Mouse (Mus musculus) megakaryocyte, embryonic 14.5 days (primary cell): ENCODE results near the gene Ube2l6. TPM values are rescaled to one million over a fixed set of nuclear protein-coding genes. Genes with fewer than 3 reads are reported as not detected.
"Not testable (repeated sequence)": the region's sequence is repeated elsewhere in the genome, so short reads cannot be mapped to it uniquely, and the experiment has no call there.

Experiments
- H3K27me3 ChIP-seq: replicated peaks from 2 replicates; pipeline ENCODE3; 2012; ENCODE audit warnings: inconsistent platforms
- H3K36me3 ChIP-seq: replicated peaks from 2 replicates; pipeline ENCODE3; 2012; ENCODE audit warnings: low read length, inconsistent platforms, mixed read lengths
- H3K4me1 ChIP-seq: 2 replicates; pipeline ENCODE4 v1.6.1; 2012; ENCODE audit warnings: inconsistent platforms
- H3K4me3 ChIP-seq: replicated peaks from 2 replicates; pipeline ENCODE3; 2012; ENCODE audit warnings: moderate library complexity, mild to moderate bottlenecking, inconsistent platforms
- H3K9me3 ChIP-seq: 2 replicates; pipeline ENCODE4 v1.6.1; 2012; ENCODE audit warnings: inconsistent platforms
- FLI1 ChIP-seq: IDR thresholded peaks from 2 replicates; pipeline ENCODE4 v1.6.1; 2012; ENCODE audit warnings: low read length, inconsistent platforms, mixed read lengths
- GATA1 ChIP-seq: IDR thresholded peaks from 3 replicates; pipeline ENCODE4 v1.6.1; 2012; ENCODE audit warnings: mixed read lengths, low read length, inconsistent platforms, borderline replicate concordance
- polyA plus RNA-seq: library from polyadenylated mRNA; stranded (reverse); fragments of >175 nt; gene quantifications from 2 replicates; pipeline ENCODE4 v1.2.3, GENCODE M21; 2012; ENCODE audit warnings: low replicate concordance; ENCODE audit not compliant: insufficient read depth

The Ube2l6 gene
- polyA plus RNA-seq, 1 experiment, result 4.4 TPM

DNA sequence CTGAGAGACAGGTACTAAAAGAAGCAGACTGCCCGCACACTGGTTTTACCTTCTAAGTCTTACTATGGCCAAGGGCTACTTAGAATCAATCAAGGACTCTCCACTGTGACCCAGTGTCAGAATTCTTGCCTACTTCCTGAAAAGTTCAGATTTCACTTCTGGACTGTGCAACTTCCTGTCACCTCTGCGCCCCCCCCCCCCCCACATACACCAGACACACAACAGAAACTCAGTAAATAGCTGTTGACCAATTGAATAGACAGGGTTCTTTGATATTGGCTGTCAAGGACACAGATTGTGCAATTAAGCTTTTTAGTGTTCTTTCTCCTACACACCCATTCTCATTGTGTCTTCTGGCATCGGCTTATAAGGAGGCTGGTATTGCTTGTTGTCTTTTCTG, 10.3 kb upstream of the Ube2l6 start:
- Histone ChIP-seq H3K27me3 (peaks cover 3% of the 10 kb centered on the region), H3K4me3 (no peak overlapping the region), H3K4me1 (peaks cover 37% of the 10 kb centered on the region), H3K36me3 (no peaks in the 10 kb centered on the region), H3K9me3 (no peaks in the 10 kb centered on the region)
- TF ChIP-seq GATA1 (no peak), FLI1 (no peak)

DNA sequence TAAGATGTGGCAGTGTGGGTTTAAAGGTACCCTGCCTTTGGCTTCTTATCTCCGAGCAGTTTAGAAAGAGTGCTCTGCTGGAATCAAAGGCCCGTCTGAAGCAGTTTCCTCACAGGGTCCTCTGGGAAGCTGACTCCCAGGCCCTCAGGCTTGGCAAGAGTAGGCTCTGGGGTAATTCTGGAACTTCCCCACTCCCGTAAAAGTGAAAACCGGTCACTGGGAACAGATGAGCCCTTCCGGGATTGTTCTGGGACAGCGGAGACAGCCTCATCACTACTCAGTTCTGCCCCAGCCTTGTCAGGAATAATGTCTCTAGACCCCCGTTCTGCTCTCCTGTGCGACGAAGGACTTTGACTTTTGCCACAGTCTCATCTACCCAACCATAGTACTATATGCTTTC, 8.2 kb upstream of the Ube2l6 start:
- H3K4me1 ChIP-seq, result peaks cover 26% of the 10 kb centered on the region
- peaks cover 3% of the 10 kb centered on the region for H3K27me3 ChIP-seq
- TF ChIP-seq GATA1, result no peak
- TF ChIP-seq FLI1, result no peak
- H3K4me3 ChIP-seq, result no peak overlapping the region
- H3K9me3 ChIP-seq, result peaks cover 11% of the 10 kb centered on the region
- no peaks in the 10 kb centered on the region for H3K36me3 ChIP-seq

DNA sequence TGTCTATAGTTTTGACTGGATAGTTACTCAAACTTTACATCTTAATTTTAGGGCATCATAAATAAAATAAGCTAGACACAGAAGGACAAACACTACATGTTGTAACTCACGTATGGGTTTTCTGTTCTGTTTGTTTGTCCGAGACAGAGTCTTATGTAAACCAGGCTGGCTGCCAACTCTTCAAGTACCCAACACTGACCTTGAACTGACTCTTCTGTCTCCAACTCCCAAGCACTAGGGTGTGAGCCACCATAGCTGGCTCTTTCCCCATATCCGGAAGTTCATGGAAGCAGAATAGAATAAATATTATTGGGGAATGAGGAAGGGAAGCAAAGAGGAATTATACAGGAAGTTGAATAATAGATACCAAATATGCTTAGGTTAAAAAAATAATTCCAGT, 6.1 kb upstream of the Ube2l6 start:
- no peaks in the 10 kb centered on the region for H3K36me3 ChIP-seq
- peaks cover 22% of the 10 kb centered on the region for H3K4me1 ChIP-seq
- H3K4me3 ChIP-seq, result no peak overlapping the region
- peaks cover 16% of the 10 kb centered on the region for H3K9me3 ChIP-seq
- TF ChIP-seq GATA1, result no peak
- H3K27me3 ChIP-seq, result peaks cover 3% of the 10 kb centered on the region

DNA sequence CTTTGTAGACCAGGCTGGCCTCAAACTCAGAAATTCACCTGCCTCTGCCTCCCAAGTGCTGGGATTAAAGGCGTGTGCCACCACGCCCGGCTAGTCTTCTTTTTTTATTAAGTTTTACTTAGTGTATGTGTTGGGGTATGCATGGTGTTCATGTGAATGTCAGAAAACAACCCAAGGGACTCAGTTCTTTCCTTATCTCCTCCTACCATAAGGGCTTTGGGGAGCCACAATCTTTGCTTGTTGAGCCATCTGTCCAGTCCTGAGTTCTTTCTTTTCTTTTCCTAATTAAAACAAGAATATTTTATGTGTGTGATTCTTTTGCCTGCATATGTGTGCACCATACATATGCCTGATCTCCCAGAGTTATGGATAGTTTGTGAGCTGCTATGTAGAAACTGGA, 5.5 kb upstream of the Ube2l6 start:
- Histone ChIP-seq H3K4me1 (peaks cover 24% of the 10 kb centered on the region), H3K9me3 (peaks cover 16% of the 10 kb centered on the region), H3K36me3 (no peaks in the 10 kb centered on the region), H3K27me3 (no peaks in the 10 kb centered on the region), H3K4me3 (no peak overlapping the region)
- TF ChIP-seq GATA1 (no peak), FLI1 (no peak)

DNA sequence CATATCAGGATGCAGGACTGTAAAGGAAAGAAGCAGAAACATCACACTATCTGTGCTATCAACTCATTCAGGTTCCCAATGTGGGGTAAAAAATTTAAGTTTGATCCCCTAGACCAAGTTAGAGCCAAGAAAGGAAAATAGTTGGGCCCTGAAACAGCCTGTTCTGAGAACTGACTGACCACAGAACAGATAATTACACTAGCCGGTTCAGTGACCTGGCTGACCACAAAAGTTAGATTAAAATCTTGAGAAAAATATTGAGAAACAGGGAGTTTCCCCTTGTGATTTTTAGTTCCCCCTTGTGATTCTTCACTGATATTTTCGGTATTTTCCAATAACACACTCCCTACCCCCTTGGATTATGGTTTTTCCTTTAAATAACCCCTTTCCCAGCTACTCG, 4.8 kb upstream of the Ube2l6 start:
- no peak for TF ChIP-seq FLI1
- TF ChIP-seq GATA1, result no peak

DNA sequence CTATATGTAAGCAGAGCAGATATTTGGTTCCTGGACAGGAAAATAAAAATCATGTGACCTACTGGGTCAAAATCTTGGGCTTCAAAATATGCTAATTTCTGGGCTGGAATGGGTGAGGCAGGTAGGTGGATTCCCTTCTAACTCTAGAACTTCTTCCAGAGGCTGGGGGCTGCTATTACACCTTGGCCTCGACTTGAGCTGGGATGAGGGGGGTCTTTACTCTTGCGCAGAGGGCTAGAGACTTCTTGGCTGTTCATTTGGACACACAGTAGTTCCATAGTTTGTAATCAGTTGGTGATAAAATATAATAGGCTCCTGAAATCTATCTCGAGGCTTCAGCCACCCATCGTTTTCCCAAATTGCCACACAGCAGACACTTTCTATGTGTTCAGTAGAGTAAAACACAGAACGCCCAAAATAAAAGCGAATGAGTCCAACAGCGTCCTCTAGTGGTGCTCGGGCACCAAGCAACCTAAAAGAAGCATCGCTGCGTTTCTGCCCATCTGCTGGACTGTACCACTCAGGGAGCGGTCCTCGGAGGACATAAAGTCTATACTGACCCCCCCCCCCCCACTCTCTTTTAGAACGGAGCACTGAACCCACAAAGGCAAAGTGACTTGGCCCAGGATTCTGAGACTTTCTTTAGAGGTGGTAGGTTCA, 665 bp upstream of the Ube2l6 start:
- TF ChIP-seq GATA1, result no peak
- TF ChIP-seq FLI1, result no peak
- peaks cover 41% of the 10 kb centered on the region for H3K4me1 ChIP-seq
- peaks cover 16% of the 10 kb centered on the region for H3K9me3 ChIP-seq

More for the DNA sequence above, 4.8 kb upstream of the Ube2l6 start:
- H3K36me3 ChIP-seq, result no peaks in the 10 kb centered on the region
- peaks cover 26% of the 10 kb centered on the region for H3K4me1 ChIP-seq
- H3K4me3 ChIP-seq, result no peak overlapping the region
- peaks cover 16% of the 10 kb centered on the region for H3K9me3 ChIP-seq
- H3K27me3 ChIP-seq, result no peaks in the 10 kb centered on the region

DNA sequence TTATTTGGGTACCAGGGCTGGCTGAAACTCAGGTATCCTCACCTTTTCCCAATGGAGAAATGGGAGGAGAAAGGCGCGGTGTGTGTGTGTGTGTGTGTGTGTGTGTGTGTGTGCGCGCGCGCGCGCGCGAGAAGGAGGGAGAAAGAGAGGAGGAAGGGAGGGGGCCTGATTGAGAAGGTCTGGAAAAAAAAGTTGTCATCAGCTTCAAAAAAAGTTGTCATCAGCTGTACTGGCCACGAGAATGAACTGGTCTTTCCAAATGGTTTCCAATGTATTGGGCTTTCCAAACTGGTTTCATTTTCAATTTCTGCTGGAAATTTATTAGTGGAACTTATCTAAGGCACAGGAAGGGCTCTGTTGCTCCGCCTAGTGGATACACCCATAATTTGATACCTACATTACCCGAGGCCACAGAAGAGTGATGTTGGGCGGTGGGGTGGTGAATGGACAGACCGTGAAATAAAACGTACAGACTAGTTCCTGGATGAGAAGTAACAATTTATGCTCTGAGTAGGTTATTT, 473 bp downstream of the Ube2l6 start:
- Histone ChIP-seq H3K36me3 (peaks cover 21% of the 10 kb centered on the region), H3K4me1 (peaks cover 34% of the 10 kb centered on the region), H3K9me3 (peaks cover 16% of the 10 kb centered on the region), H3K4me3 (peak overlapping the region; percentile 95), H3K27me3 (no peaks in the 10 kb centered on the region)
- no peak for TF ChIP-seq GATA1
- no peak for TF ChIP-seq FLI1

More for the DNA sequence above, 665 bp upstream of the Ube2l6 start:
- Histone ChIP-seq H3K36me3 (peaks cover 10% of the 10 kb centered on the region), H3K27me3 (no peaks in the 10 kb centered on the region), H3K4me3 (peak overlapping the region; percentile 95)

DNA sequence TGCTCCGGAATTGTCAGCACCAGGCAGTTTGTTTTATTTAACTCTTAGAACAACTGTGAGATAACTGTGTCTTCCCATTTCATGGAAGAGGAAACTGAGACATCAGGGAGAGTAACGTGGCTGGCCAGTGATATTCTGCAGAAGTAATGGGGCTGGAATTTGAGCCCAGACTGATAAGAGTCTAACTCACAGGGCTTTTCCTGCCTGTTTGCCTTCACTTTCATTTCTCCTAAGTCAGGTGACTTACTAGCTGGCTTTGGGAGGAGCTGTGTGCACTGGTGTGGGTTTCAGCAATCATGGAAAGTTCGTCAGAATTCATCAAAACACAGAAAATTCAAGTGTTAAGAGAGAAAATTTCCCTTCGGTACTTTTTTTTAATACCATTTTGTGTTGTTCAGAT, 1.7 kb downstream of the Ube2l6 start:
- no peak for TF ChIP-seq FLI1
- no peak for TF ChIP-seq GATA1
- Histone ChIP-seq H3K9me3 (peaks cover 7% of the 10 kb centered on the region), H3K4me3 (peak overlapping the region; percentile 76), H3K4me1 (peaks cover 32% of the 10 kb centered on the region), H3K27me3 (no peaks in the 10 kb centered on the region), H3K36me3 (peaks cover 34% of the 10 kb centered on the region)

DNA sequence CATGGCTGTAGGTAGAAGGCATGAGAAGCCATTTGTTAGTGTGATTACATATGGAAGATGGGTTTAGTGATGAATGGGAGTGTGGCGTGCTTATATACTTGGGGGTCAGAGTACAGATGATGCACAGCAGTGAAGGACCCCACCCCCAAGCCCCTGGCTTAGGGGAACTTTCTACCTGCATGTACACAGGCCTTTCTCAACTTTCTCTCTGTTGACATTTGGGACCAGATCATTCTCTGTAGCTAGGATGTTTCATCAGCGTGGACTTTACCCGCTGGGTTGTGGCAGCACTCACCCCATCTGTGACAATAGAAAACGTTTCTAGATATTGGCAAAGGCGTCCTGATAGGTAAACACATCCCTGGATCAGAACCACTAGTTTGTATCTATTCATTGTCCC, 2.6 kb downstream of the Ube2l6 start:
- peaks cover 43% of the 10 kb centered on the region for H3K36me3 ChIP-seq
- peaks cover 32% of the 10 kb centered on the region for H3K4me1 ChIP-seq

DNA sequence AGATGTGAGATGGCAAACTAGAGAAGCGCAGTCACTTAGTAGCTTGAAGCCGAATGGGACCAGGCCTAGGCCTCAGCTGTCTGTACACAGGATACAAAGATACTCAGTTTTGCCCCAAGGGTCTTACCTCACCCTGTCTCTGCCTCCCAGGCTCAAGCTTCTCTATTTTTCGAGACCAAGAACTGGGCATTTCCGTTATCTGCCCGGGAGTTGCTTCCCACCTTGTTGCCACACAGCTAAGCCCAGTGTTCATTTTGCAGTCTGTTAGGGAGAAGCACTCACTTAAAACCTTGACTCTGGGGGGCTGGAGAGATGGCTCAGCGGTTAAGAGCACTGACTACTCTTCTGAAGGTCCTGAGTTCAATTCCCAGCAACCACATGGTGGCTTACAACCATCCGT, 5.3 kb downstream of the Ube2l6 start:
- no peak overlapping the region for H3K4me3 ChIP-seq
- TF ChIP-seq GATA1, result no peak
- TF ChIP-seq FLI1, result no peak
- peaks cover 21% of the 10 kb centered on the region for H3K4me1 ChIP-seq
- peaks cover 69% of the 10 kb centered on the region for H3K36me3 ChIP-seq
- H3K27me3 ChIP-seq, result no peaks in the 10 kb centered on the region
- H3K9me3 ChIP-seq, result peaks cover 12% of the 10 kb centered on the region

More for the DNA sequence above, 2.6 kb downstream of the Ube2l6 start:
- H3K27me3 ChIP-seq, H3K9me3 ChIP-seq, H3K4me3 ChIP-seq: not testable (repeated sequence)
